Mouse (Mus musculus) frontal cortex, postnatal 36 days (tissue): ENCODE measurements around the gene Piezo1.

Experiments used
- DNase-seq, 2 experiments: peaks; one replicate each; pipeline ENCODE4 v3.0.0; 2022; ENCODE audit warnings: low spot score in 2 of 2

Piezo1 gene

GRCm38 (mm10) chr8:122497016-122497734 is 54.0 kb downstream of the Piezo1 start:
- no peak for DNase-seq

- DNase-seq, result no peak
Observed at GRCm38 (mm10) chr8:122488387-122488786, 62.7 kb downstream of the Piezo1 start.

- DNase-seq, result no peak
Observed at GRCm38 (mm10) chr8:122484831-122485230, 66.3 kb downstream of the Piezo1 start.

GRCm38 (mm10) chr8:122483877-122484276 is 67.3 kb downstream of the Piezo1 start:
- DNase-seq, result no peak

GRCm38 (mm10) chr8:122482448-122482847 is 68.7 kb downstream of the Piezo1 start:
- DNase-seq, result no peak

GRCm38 (mm10) chr8:122475580-122476320 is 75.4 kb downstream of the Piezo1 start, which contains the start of the genes Rnf166 and Ctu2:
TSS of gene Rnf166 (minus strand) at chr8:122476064.
TSS of gene Ctu2 (plus strand) at chr8:122476143.
- peak; percentile 90 to 92 for DNase-seq

- DNase-seq, result peak in 1 of 2 experiments; percentile 46
Observed at GRCm38 (mm10) chr8:122474951-122475560, 76.1 kb downstream of the Piezo1 start.

GRCm38 (mm10) chr8:122473911-122474421 is 77.2 kb downstream of the Piezo1 start:
- DNase-seq, result no peak

GRCm38 (mm10) chr8:122470691-122471090 is 80.4 kb downstream of the Piezo1 start:
- no peak for DNase-seq

- DNase-seq, result no peak
Observed at GRCm38 (mm10) chr8:122469965-122470364, 81.2 kb downstream of the Piezo1 start.

GRCm38 (mm10) chr8:122469407-122469806 is 81.7 kb downstream of the Piezo1 start:
- no peak for DNase-seq

GRCm38 (mm10) chr8:122467816-122468215 is 83.3 kb downstream of the Piezo1 start:
- DNase-seq, result no peak

GRCm38 (mm10) chr8:122464985-122465384 is 86.1 kb downstream of the Piezo1 start:
- DNase-seq, result no peak

GRCm38 (mm10) chr8:122463651-122464640 is 87.2 kb downstream of the Piezo1 start:
- DNase-seq, result no peak

- no peak for DNase-seq
Observed at GRCm38 (mm10) chr8:122462510-122462909, 88.6 kb downstream of the Piezo1 start.

GRCm38 (mm10) chr8:122461473-122462148 is 89.5 kb downstream of the Piezo1 start:
- peak; percentile 77 to 87 for DNase-seq

- no peak for DNase-seq
Observed at GRCm38 (mm10) chr8:122460524-122461472, 90.3 kb downstream of the Piezo1 start, which contains the start of gene Snai3. TSS of gene Snai3 (minus strand) at chr8:122460733.

GRCm38 (mm10) chr8:122459990-122460389 is 91.1 kb downstream of the Piezo1 start:
- DNase-seq, result no peak

- DNase-seq, result no peak
Observed at GRCm38 (mm10) chr8:122459218-122459900, 91.8 kb downstream of the Piezo1 start.
